Mouse (Mus musculus) C2C12 (cell line): ENCODE results near the gene Gstt3. TPM values are rescaled to one million over a fixed set of nuclear protein-coding genes. Genes with fewer than 3 reads are reported as not detected.

Experiments used
- H3K27me3 ChIP-seq: one replicate; pipeline ENCODE4 v1.6.1; 2011; ENCODE audit not compliant: control insufficient read depth, insufficient read depth, insufficient read length
- H3K36me3 ChIP-seq: one replicate; pipeline ENCODE4 v1.6.1; 2011; ENCODE audit not compliant: control insufficient read depth, insufficient read depth
- H3K4me3 ChIP-seq: one replicate; pipeline ENCODE4 v1.5.1; 2011; ENCODE audit warnings: mild to moderate bottlenecking, control low read depth; ENCODE audit not compliant: poor library complexity, insufficient read depth, severe bottlenecking
- H3K79me2 ChIP-seq: one replicate; pipeline ENCODE4 v1.6.1; 2011; ENCODE audit not compliant: control insufficient read depth, insufficient read depth
- H3K79me3 ChIP-seq: one replicate; pipeline ENCODE4 v1.6.1; 2011; ENCODE audit warnings: low read depth, control low read depth
- H3ac ChIP-seq: one replicate; pipeline ENCODE3; 2011; ENCODE audit warnings: low read depth; ENCODE audit not compliant: control insufficient read depth, insufficient read length
- CEBPB ChIP-seq: IDR thresholded peaks from one replicate; pipeline ENCODE4 v1.6.1; 2011; ENCODE audit warnings: low read depth, mild to moderate bottlenecking, control low read depth, moderate library complexity
- CTCF ChIP-seq: IDR thresholded peaks from one replicate; pipeline ENCODE4 v1.5.1; 2011; ENCODE audit not compliant: control insufficient read depth, insufficient read depth, insufficient read length
- FOSL1 ChIP-seq: IDR thresholded peaks from one replicate; pipeline ENCODE4 v1.8.0; 2011; ENCODE audit warnings: mild to moderate bottlenecking, low read length; ENCODE audit not compliant: poor library complexity, insufficient read depth, severe bottlenecking
- MAX ChIP-seq: IDR thresholded peaks from one replicate; pipeline ENCODE4 v1.6.1; 2011; ENCODE audit warnings: mild to moderate bottlenecking, control low read depth
- MYOD1 ChIP-seq: IDR thresholded peaks from one replicate; pipeline ENCODE4 v1.6.1; 2011; ENCODE audit warnings: low read depth; ENCODE audit not compliant: control insufficient read depth, insufficient read length
- MYOG ChIP-seq: IDR thresholded peaks from one replicate; pipeline ENCODE4 v1.6.1; 2011; ENCODE audit not compliant: control insufficient read depth, insufficient read length; ENCODE audit errors: extremely low read depth
- USF1 ChIP-seq: IDR thresholded peaks from one replicate; pipeline ENCODE4 v1.6.1; 2011; ENCODE audit warnings: low read depth, mild to moderate bottlenecking, control low read depth, moderate library complexity
- polyA plus RNA-seq: library from polyadenylated mRNA; unstranded; fragments of >200 nt; fragmentation: generic; extraction: Trizol; gene quantifications from one replicate; pipeline ENCODE4 v1.2.1, GENCODE M21; 2012; ENCODE audit warnings: missing spikeins

Gstt3 gene
- polyA plus RNA-seq, 1 experiment = 0.13 TPM

DNA sequence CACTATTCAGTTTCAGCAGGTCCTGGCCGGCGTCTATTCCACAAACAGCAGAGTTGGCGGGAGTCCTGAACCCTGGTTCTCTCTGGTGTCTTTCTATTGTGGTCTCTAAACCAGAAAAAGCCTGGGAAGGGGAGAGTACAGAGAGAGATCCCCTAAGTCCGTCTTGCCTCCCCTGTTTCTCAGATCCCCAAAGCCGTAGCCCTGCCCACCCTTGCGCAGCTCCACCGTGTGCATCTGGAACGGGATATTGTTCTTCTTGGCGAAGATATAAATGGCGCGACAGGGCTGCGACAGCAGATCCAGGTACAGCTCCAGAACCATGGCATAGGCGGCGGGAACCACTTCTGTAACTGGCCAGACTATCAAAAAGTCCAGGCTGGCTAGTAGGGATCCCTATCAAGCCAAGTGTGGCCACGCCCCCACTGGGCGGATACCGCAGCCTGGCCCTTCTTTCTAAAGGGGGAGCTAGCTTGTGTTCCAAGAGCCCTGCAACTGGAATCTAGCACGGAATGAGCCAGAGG, 17.0 kb upstream of the Gstt3 start, which contains the start of gene Gstt1:
Gene Gstt1 (minus strand): TSS at position 409 of the 521 bp plus-strand sequence.
- TF ChIP-seq USF1 (no peak), CEBPB (no peak), CTCF (no peak), MYOD1 (no peak), FOSL1 (no peak), MYOG (no peak), MAX (no peak)
- Histone ChIP-seq H3K36me3 (no peaks in the 10 kb centered on the region), H3K27me3 (peaks cover 11% of the 10 kb centered on the region), H3K79me2 (no peaks in the 10 kb centered on the region), H3K79me3 (no peaks in the 10 kb centered on the region), H3K4me3 (peak within 1 kb of the TSS; percentile 11), H3ac (peak within 1 kb of the TSS; percentile 39)

DNA sequence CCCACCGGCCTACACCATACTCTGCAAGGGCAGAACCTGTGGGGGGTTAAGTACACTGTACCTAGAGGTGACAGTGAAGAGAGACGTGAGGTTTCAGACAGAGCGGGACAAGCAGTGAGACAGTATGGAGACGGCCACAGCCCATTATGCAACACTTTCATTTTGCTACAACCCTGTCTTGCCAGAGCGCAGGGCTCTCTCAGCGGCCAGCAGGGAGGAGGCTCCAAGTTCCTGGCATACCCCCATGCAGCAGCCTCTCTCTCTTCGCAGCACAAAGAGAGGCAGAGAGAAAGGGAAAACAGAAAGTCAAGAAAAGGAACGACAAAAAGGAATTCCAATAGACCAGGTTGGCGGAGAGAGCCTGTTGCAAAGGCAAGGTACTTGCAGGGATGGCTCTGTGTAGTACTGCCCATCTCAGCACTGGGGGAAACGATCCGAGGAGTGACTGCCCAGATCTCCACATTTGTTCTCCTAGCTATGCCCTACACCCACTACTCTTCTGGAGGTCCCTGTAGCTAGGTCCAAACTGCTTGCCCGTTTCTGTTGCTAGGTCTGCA, 16.5 kb upstream of the Gstt3 start:
- peaks cover 13% of the 10 kb centered on the region for H3K27me3 ChIP-seq
- H3ac ChIP-seq = peak overlapping the region; percentile 39
- no peaks in the 10 kb centered on the region for H3K36me3 ChIP-seq
- H3K4me3 ChIP-seq = peak overlapping the region; percentile 11
- H3K79me3 ChIP-seq = no peaks in the 10 kb centered on the region
- H3K79me2 ChIP-seq = no peaks in the 10 kb centered on the region
- TF ChIP-seq CTCF (no peak), MYOD1 (no peak), CEBPB (peak; percentile 45), MAX (no peak), USF1 (no peak), MYOG (no peak), FOSL1 (no peak)

DNA sequence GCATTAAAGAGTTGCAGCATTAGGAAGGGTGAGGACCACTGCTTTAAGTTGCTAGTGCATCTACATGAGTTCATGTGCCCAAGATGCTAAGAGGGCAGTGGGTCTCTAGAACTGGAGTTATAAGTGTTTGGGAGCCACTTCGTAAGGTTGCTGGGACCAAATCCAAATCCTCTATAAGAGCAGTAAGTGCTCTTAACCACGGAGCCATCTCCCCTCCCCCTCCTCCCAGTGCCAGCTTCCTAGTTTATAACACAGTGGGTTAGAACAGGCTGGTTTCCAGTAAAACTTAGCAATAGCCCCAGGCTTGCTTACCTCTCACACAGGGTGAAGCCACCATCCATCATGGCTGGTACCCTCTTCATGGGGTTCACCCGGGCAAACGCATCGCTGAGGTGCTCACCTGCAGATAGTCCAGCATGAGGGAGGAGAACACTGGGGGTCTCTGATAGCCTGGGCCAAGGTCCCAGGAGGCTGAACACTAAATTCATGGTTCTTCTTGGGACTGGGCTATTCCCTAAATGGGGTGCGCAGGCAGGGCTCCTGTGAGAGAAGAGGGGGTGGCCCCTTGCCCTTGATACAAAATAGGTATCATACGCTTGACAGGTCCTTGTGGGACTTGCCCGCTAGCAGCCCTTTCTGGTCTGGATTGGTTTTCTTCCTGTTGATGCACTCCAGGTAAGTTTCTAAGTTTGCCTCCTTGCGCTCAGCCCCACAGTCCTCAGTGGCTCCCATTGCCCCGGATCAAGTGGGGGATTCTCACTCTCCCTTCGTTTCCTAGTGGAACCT, 15.7 kb upstream of the Gstt3 start:
- Histone ChIP-seq H3K36me3 (no peaks in the 10 kb centered on the region), H3K79me2 (no peaks in the 10 kb centered on the region), H3K4me3 (no peak overlapping the region), H3ac (no peak overlapping the region), H3K79me3 (no peaks in the 10 kb centered on the region), H3K27me3 (peaks cover 14% of the 10 kb centered on the region)
- TF ChIP-seq MYOD1 (no peak), FOSL1 (no peak), USF1 (no peak), CEBPB (no peak), CTCF (no peak), MYOG (no peak), MAX (no peak)

DNA sequence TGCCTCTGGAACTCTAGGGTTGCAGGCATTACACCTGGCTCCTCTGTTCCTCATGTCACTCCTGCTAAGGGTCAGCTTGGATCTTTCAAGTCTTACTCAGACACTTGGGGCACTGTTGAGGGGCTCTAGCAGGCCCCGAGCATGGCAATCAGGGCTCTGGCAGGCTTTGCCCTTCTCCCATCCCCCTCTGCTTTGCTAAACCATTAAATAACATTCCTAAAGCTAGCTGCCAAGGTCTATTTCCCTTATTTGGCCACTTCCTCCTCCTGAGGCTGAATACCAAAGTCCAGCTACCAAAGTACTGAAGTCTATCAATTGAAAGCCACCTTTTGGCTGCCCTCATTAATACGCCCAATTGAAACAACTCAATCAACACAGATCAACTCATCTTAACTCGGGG, 13.7 kb upstream of the Gstt3 start:
- no peaks in the 10 kb centered on the region for H3K79me2 ChIP-seq
- no peak overlapping the region for H3K4me3 ChIP-seq
- TF ChIP-seq USF1 (no peak), FOSL1 (no peak), MYOD1 (no peak), MYOG (no peak), MAX (no peak), CTCF (no peak)
- H3K79me3 ChIP-seq = no peaks in the 10 kb centered on the region
- H3ac ChIP-seq = no peak overlapping the region
- H3K27me3 ChIP-seq = peaks cover 3% of the 10 kb centered on the region
- no peaks in the 10 kb centered on the region for H3K36me3 ChIP-seq

DNA sequence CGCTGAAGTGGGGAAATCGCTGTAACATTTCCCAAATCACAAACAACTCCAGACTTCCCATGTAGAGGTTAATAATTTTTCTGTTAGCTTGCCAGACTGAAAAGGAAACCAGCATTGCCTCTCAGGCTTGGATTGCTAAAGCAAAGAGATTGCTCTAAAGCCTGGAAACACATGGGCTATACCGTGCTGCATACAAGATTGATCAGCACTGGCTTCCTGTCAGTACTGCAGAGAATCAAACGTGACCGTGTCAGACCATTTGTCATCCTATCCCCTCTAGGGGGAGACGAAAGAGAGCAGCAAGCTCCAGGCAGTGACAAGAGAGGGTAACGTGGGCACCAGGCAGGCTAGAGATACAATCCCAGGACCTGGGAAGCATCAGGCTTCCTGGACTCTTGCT, 9.6 kb upstream of the Gstt3 start:
- Histone ChIP-seq H3K27me3 (peaks cover 3% of the 10 kb centered on the region), H3K36me3 (no peaks in the 10 kb centered on the region), H3K4me3 (no peak overlapping the region), H3K79me3 (no peaks in the 10 kb centered on the region), H3ac (no peak overlapping the region), H3K79me2 (no peaks in the 10 kb centered on the region)
- TF ChIP-seq MAX = no peak
- TF ChIP-seq MYOG = no peak
